Mouse (Mus musculus) hindbrain, embryonic 10.5 days (tissue): Measurements from ENCODE around the gene Wdr83os. TPM values are rescaled to one million over a fixed set of nuclear protein-coding genes. Genes with fewer than 3 reads are reported as not detected.
A peak's percentile ranks its signal among the peaks of the same experiment; 100 is the strongest.
"Not testable (repeated sequence)": the region's sequence is repeated elsewhere in the genome, so short reads cannot be mapped to it uniquely, and the experiment has no call there.

ENCODE experiments used
- DNase-seq: peaks from one replicate; pipeline ENCODE4 v3.0.0-alpha.2; 2017; ENCODE audit warnings: low spot score
- H3K27ac ChIP-seq: fragments of 300-500 bp; sonication (generic); 2 replicates; pipeline ENCODE4 v1.5.1; 2016; ENCODE audit warnings: mild to moderate bottlenecking, moderate library complexity
- H3K27me3 ChIP-seq: fragments of 300-500 bp; sonication (generic); 2 replicates; pipeline ENCODE4 v1.6.1; 2016; ENCODE audit warnings: mild to moderate bottlenecking; ENCODE audit not compliant: poor library complexity, insufficient read depth, severe bottlenecking
- H3K36me3 ChIP-seq: fragments of 300-500 bp; sonication (generic); 2 replicates; pipeline ENCODE4 v1.6.1; 2016; ENCODE audit warnings: mild to moderate bottlenecking, moderate library complexity
- H3K4me1 ChIP-seq: fragments of 300-500 bp; sonication (generic); replicated peaks from 2 replicates; pipeline ENCODE4 v1.6.1; 2016; ENCODE audit warnings: mild to moderate bottlenecking
- H3K4me3 ChIP-seq: fragments of 300-500 bp; sonication (generic); 2 replicates; pipeline ENCODE4 v1.5.1; 2016; ENCODE audit warnings: mild to moderate bottlenecking, moderate library complexity
- H3K9me3 ChIP-seq: fragments of 300-500 bp; sonication (generic); 2 replicates; pipeline ENCODE4 v1.6.1; 2016; ENCODE audit warnings: mild to moderate bottlenecking, moderate library complexity
- WGBS: fragments of 180-500 bp; shearing (Covaris S2); methylation state at CpG from one replicate; pipeline ENCODE4 v1.1.7; 2016; 5-methylcytosine and 5-hydroxymethylcytosine counted together
- polyA plus RNA-seq: library from polyadenylated mRNA; unstranded; fragments of >200 nt; fragmentation: Nextera tagmentation; extraction: Ambion mirVana; gene quantifications from 2 replicates; pipeline ENCODE4 v1.2.1, GENCODE M21; 2016

Wdr83os gene
- polyA plus RNA-seq, 1 experiment from 2014 or later = 134 TPM

GRCm38 (mm10) chr8:85076993-85077392, 3.5 kb upstream of the Wdr83os start:
- Histone ChIP-seq H3K9me3 (no peaks in the 10 kb centered on the region), H3K4me3 (no peak overlapping the region), H3K27ac (no peak overlapping the region), H3K4me1 (peaks cover 36% of the 10 kb centered on the region), H3K27me3 (no peaks in the 10 kb centered on the region), H3K36me3 (peaks cover 62% of the 10 kb centered on the region)
- DNase-seq = peak; percentile 82
- 1% methylated on average over 2 of the region's 2 CpGs for WGBS

GRCm38 (mm10) chr8:85080214-85080531, 367 bp upstream of the Wdr83os start:
- under 1% methylated on average over 25 of the region's 25 CpGs for WGBS
- Histone ChIP-seq H3K4me3 (peak overlapping the region; percentile 98), H3K4me1 (peaks cover 45% of the 10 kb centered on the region), H3K36me3 (peaks cover 44% of the 10 kb centered on the region), H3K9me3 (no peaks in the 10 kb centered on the region), H3K27me3 (no peaks in the 10 kb centered on the region), H3K27ac (peak overlapping the region; percentile 89)
- no peak for DNase-seq

GRCm38 (mm10) chr8:85081216-85081555, 646 bp downstream of the Wdr83os start, which contains the start of gene Wdr83:
TSS of gene Wdr83 (minus strand) at chr8:85081306.
- Histone ChIP-seq H3K27me3 (no peaks in the 10 kb centered on the region), H3K4me1 (peaks cover 45% of the 10 kb centered on the region), H3K27ac (peak within 1 kb of the TSS; percentile 89), H3K36me3 (peaks cover 42% of the 10 kb centered on the region), H3K9me3 (no peaks in the 10 kb centered on the region), H3K4me3 (peak within 1 kb of the TSS; percentile 98)
- DNase-seq = peak; percentile 53
- WGBS = 3% methylated on average over 9 of the region's 9 CpGs

GRCm38 (mm10) chr8:85082169-85082568, 1.6 kb downstream of the Wdr83os start:
- not testable (repeated sequence) for H3K27me3 ChIP-seq, H3K4me3 ChIP-seq, H3K27ac ChIP-seq, DNase-seq, H3K9me3 ChIP-seq
- Histone ChIP-seq H3K36me3 (peaks cover 43% of the 10 kb centered on the region), H3K4me1 (peaks cover 45% of the 10 kb centered on the region)
- WGBS = 93% methylated on average over 4 of the region's 4 CpGs

GRCm38 (mm10) chr8:85083108-85083813, 2.7 kb downstream of the Wdr83os start, which contains the start of gene Man2b1:
TSS of gene Man2b1 (plus strand) at chr8:85083270.
- DNase-seq = peak; percentile 75
- peaks cover 45% of the 10 kb centered on the region for H3K4me1 ChIP-seq
- H3K27me3 ChIP-seq = no peaks in the 10 kb centered on the region
- H3K4me3 ChIP-seq = peak within 1 kb of the TSS; percentile 70
- H3K9me3 ChIP-seq = no peaks in the 10 kb centered on the region
- 2% methylated on average over 30 of the region's 30 CpGs for WGBS
- H3K27ac ChIP-seq = peak within 1 kb of the TSS; percentile 83
- peaks cover 46% of the 10 kb centered on the region for H3K36me3 ChIP-seq

DNA sequence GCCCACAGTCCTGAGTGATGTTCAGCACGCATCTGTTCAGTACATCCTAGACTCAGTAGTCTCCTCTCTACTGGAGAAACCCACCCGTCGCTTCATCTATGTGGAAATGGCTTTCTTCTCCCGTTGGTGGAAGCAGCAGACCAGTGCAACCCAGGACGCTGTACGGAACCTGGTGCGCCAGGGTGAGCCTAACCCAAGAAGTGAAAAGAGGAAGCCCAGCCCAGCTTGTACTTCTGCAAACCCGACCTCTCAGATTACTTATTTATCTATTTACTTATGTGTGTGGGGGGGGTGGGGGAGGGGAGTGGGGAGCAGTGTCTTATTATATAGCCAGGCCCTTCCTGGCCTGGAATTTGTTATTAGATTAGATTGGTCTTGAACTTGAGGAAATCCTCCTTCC, 4.1 kb downstream of the Wdr83os start:
- Histone ChIP-seq H3K36me3 (peaks cover 44% of the 10 kb centered on the region), H3K9me3 (no peaks in the 10 kb centered on the region), H3K27ac (no peak overlapping the region), H3K27me3 (no peaks in the 10 kb centered on the region), H3K4me3 (no peak overlapping the region), H3K4me1 (peaks cover 40% of the 10 kb centered on the region)
- WGBS = 91% methylated on average over 8 of the region's 8 CpGs
- DNase-seq = no peak

DNA sequence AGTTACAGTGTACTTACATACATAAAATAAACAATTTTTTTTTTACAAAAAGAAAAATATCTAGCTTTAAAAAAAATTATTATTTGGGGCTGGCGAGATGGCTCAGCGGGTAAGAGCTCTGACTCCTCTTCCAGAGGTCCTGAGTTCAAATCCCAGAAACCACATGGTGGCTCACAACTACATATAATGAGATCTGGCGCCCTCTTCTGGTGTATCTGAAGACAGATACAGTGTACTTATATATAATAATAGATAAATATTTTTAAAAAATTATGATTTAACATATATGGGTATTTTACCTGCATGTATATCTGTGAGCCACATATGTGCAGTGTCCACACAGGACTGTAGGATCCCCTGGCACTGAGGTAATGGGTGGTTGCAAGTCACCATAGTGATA, 5.7 kb downstream of the Wdr83os start:
- DNase-seq = no peak
- Histone ChIP-seq H3K27ac (no peak overlapping the region), H3K36me3 (peaks cover 50% of the 10 kb centered on the region), H3K4me1 (peaks cover 32% of the 10 kb centered on the region), H3K27me3 (no peaks in the 10 kb centered on the region), H3K4me3 (no peak overlapping the region), H3K9me3 (no peaks in the 10 kb centered on the region)
- 74% methylated on average over 3 of the region's 3 CpGs for WGBS

DNA sequence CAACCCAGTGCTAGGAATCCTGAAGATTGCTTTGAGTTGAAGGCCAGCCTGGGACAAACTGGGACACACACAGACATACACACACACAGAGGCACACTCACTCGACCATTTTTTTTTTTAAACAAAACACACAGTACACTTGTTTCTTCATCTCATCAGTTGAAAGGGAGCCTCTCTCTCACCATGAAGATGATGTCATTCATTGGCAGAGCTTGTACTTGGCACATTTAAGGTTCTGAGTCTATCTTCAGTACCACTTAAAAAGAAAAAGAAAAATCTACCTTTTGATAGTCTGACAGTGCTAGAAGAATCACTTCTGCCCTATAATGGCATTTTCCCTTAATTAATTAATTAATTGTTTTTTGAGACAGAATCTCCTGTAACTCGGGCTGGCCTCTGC, 8.2 kb downstream of the Wdr83os start:
- H3K27ac ChIP-seq = no peak overlapping the region
- H3K36me3 ChIP-seq = peaks cover 67% of the 10 kb centered on the region
- no peaks in the 10 kb centered on the region for H3K27me3 ChIP-seq
- 80% methylated on average over 2 of the region's 2 CpGs for WGBS
- H3K9me3 ChIP-seq = no peaks in the 10 kb centered on the region
- DNase-seq = no peak
- H3K4me1 ChIP-seq = peaks cover 11% of the 10 kb centered on the region
- no peak overlapping the region for H3K4me3 ChIP-seq

GRCm38 (mm10) chr8:85090856-85091255, 10.3 kb downstream of the Wdr83os start:
- H3K27ac ChIP-seq = no peak overlapping the region
- H3K36me3 ChIP-seq = peaks cover 77% of the 10 kb centered on the region
- H3K9me3 ChIP-seq = no peaks in the 10 kb centered on the region
- H3K4me3 ChIP-seq = no peak overlapping the region
- H3K4me1 ChIP-seq = peaks cover 2% of the 10 kb centered on the region; the same call in 1 of the 2 replicates
- 92% methylated on average over 11 of the region's 11 CpGs for WGBS
- H3K27me3 ChIP-seq = no peaks in the 10 kb centered on the region
- DNase-seq = no peak

DNA sequence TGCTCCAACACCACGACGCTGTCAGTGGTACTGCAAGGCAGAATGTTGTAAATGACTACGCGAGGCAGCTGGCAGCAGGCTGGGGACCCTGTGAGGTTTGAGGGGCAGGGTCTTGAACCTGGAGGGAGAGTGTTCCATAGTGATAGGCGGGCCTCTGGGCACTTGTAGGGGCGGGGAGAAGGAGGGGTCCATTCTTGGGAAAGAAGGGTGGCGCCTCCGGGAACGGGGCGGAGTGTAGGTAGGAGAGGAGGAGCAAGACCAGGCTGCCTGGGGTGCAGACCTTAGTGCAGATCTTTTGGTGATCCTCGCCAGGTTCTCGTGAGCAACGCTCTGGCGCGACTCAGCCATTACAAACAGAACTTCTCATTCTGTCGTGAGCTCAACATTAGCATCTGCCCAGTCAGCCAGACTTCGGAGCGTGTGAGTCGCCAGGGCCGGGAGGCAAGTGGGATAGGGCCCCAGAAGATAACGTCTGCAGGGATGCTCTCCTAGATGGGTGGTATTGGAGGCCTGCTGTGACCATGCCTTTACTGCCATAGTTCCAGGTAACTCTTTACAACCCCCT, 11.1 kb downstream of the Wdr83os start:
- 30% methylated on average over 21 of the region's 21 CpGs for WGBS
- no peak for DNase-seq
- H3K4me1 ChIP-seq = peaks cover 2% of the 10 kb centered on the region; the same call in 1 of the 2 replicates
- H3K4me3 ChIP-seq = no peak overlapping the region
- no peaks in the 10 kb centered on the region for H3K27me3 ChIP-seq
- H3K9me3 ChIP-seq = no peaks in the 10 kb centered on the region
- no peak overlapping the region for H3K27ac ChIP-seq
- H3K36me3 ChIP-seq = peaks cover 80% of the 10 kb centered on the region

GRCm38 (mm10) chr8:85095051-85095450, 14.5 kb downstream of the Wdr83os start:
- Histone ChIP-seq H3K4me3 (no peak overlapping the region), H3K27ac (no peak overlapping the region), H3K36me3 (peaks cover 78% of the 10 kb centered on the region), H3K27me3 (no peaks in the 10 kb centered on the region), H3K9me3 (no peaks in the 10 kb centered on the region), H3K4me1 (peaks cover 2% of the 10 kb centered on the region; the same call in 1 of the 2 replicates)
- 91% methylated on average over 13 of the region's 13 CpGs for WGBS
- no peak for DNase-seq

DNA sequence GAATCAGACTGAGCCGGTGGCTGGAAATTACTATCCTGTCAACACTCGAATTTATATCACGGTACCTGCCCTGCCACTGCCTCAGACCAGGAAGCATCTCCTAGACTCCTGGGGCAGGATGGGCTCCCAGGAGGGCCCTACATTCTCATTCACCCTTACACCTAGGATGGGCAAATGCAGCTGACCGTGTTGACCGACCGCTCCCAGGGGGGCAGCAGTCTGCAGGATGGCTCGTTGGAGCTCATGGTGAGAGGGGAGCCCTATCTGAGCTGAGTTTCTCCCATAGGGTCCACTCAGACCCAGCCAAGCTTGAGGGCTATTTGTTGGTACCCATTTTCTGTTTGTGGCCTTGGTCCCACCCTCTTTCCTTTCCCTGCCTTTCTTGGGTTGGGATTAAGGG, 15.0 kb downstream of the Wdr83os start:
- Histone ChIP-seq H3K36me3 (peaks cover 78% of the 10 kb centered on the region), H3K4me1 (peaks cover 2% of the 10 kb centered on the region; the same call in 1 of the 2 replicates), H3K4me3 (no peak overlapping the region), H3K27me3 (no peaks in the 10 kb centered on the region), H3K27ac (no peak overlapping the region), H3K9me3 (no peaks in the 10 kb centered on the region)
- 94% methylated on average over 7 of the region's 7 CpGs for WGBS
- DNase-seq = no peak

DNA sequence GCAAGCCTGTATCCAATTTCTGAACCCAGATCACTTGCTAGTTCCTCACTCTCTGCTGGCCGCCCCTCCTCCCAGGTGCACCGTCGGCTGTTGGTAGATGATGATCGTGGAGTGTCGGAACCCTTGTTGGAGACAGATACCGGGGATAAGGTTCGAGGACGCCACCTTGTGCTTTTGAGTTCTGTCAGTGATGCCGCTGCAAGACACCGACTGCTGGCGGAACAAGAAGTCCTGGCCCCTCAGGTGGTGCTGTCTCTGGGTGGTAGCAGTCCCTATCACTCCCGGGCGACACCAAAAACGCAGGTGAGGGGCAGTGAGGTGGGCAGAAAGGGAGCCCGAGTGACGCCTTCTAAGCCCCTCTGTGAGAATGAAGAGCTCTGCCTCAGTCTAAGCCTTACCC, 15.7 kb downstream of the Wdr83os start:
- DNase-seq = no peak
- Histone ChIP-seq H3K27me3 (no peaks in the 10 kb centered on the region), H3K27ac (no peak overlapping the region), H3K36me3 (peaks cover 73% of the 10 kb centered on the region), H3K4me3 (no peak overlapping the region), H3K4me1 (peaks cover 2% of the 10 kb centered on the region; the same call in 1 of the 2 replicates), H3K9me3 (no peaks in the 10 kb centered on the region)
- WGBS = 94% methylated on average over 16 of the region's 16 CpGs
